Mouse (Mus musculus): Measurements from ENCODE around the gene Tmem184a. TPM values are rescaled to one million over a fixed set of nuclear protein-coding genes. Genes with fewer than 3 reads are reported as not detected.

Tmem184a gene
- total RNA-seq, 2 experiments from 2014 or later: 0.91 to 2.1 TPM

GRCm38 (mm10) chr5:139793338-139794089 is 26.2 kb downstream of the Tmem184a start:
- DNase-seq: peak; percentile 45

GRCm38 (mm10) chr5:139792966-139793337 is 26.8 kb downstream of the Tmem184a start:
- no peak for DNase-seq

GRCm38 (mm10) chr5:139792159-139792775 is 27.4 kb downstream of the Tmem184a start:
- DNase-seq: no peak

- DNase-seq: peak; percentile 100
Measured at GRCm38 (mm10) chr5:139791227-139792158, 28.2 kb downstream of the Tmem184a start, which contains the start of gene Mafk. TSS of gene Mafk (plus strand) at chr5:139791513.

- no peak for DNase-seq
Measured at GRCm38 (mm10) chr5:139789466-139789865, 30.3 kb downstream of the Tmem184a start.

GRCm38 (mm10) chr5:139781406-139781805 is 38.3 kb downstream of the Tmem184a start:
- no peak for DNase-seq

- no peak for DNase-seq
Measured at GRCm38 (mm10) chr5:139776966-139777365, 42.8 kb downstream of the Tmem184a start.

GRCm38 (mm10) chr5:139775216-139775926 is 44.3 kb downstream of the Tmem184a start, which contains the start of gene Ints1:
TSS of gene Ints1 (minus strand) at chr5:139775674.
- peak; percentile 98 for DNase-seq

GRCm38 (mm10) chr5:139768216-139768615 is 51.5 kb downstream of the Tmem184a start:
- DNase-seq: no peak

- peak; percentile 35 for DNase-seq
Measured at GRCm38 (mm10) chr5:139764296-139764695, 55.4 kb downstream of the Tmem184a start.

- no peak for DNase-seq
Measured at GRCm38 (mm10) chr5:139758096-139758495, 61.6 kb downstream of the Tmem184a start.

GRCm38 (mm10) chr5:139756586-139756985 is 63.1 kb downstream of the Tmem184a start:
- no peak for DNase-seq

GRCm38 (mm10) chr5:139756135-139756534 is 63.6 kb downstream of the Tmem184a start:
- no peak for DNase-seq

- peak; percentile 73 for DNase-seq
Measured at GRCm38 (mm10) chr5:139754753-139755152, 65.0 kb downstream of the Tmem184a start.

Small RNA genes lying within 50 kb of the gene (microRNA-seq; reads per million reads assigned to microRNA genes)
- not detected for gene Mir7037

Other genes starting within 250 kb of the Tmem184a start
- 1 to 10 TPM; 6.6 to 9.2 TPM for gene Micall2, start 83.6 kb downstream of the Tmem184a start, total RNA-seq (2021)
- 10 to 100 TPM; 36.6 to 51.9 TPM for gene Ints1, start 44.2 kb downstream of the Tmem184a start, total RNA-seq (2021)
- 10 to 100 TPM; 18.8 to 25.1 TPM for gene Mafk, start 28.4 kb downstream of the Tmem184a start, total RNA-seq (2021)
- gene Gm26938, start 6.5 kb upstream of the Tmem184a start, total RNA-seq (2021): not detected
- 10 to 100 TPM; 16.5 to 19.7 TPM for gene Psmg3, start 7.0 kb upstream of the Tmem184a start, total RNA-seq (2021)
- 1 to 10 TPM; 1.1 to 2.2 TPM for gene Elfn1, start 88.0 kb upstream of the Tmem184a start, total RNA-seq (2021)